ENCODE assay signal across 8 mouse cellular contexts in the genomic region with DNA sequence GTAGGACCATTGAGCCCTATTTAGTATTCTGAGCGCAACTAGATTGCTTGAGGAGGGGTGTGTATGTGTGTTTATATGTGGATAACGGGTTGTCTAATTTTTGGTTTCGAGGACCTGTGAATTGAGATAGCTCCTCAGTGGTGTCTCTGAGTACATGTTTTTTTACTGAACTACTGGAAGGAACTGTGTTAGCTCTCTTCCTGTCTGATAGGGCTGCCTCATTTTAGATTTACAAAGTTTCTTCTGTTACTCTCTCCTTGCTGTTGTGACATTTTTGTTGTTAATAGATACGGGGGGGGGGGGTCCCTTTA. TPM values are rescaled to one million over a fixed set of nuclear protein-coding genes. Genes with fewer than 3 reads are reported as not detected.
A peak's percentile ranks its signal among the peaks of the same experiment; 100 is the strongest.
DNase-seq lines count a peak whose midpoint lies in the region; ATAC-seq and TF ChIP-seq lines count a peak whose summit lies in the region.

No protein-coding gene starts in this region.

- peak overlapping the region; percentile 96 for H3K9ac ChIP-seq in forebrain, embryonic 13.5 days
- H3K9ac ChIP-seq in liver, embryonic 16.5 days (ENCODE audit: low read depth, low read length) = peak overlapping the region; percentile 84

- no peak for DNase-seq in gastrocnemius, adult 2 months
- DNase-seq in gastrocnemius, postnatal 36 days = no peak
- peak; percentile 14 for DNase-seq in CD4-positive helper T cell, adult 2 months (ENCODE audit: low read depth, low spot score)
- DNase-seq in adrenal gland, postnatal 14 days = no peak
- no peak for DNase-seq in left cerebral cortex, adult 11 months (ENCODE audit: low spot score)

- 35% methylated on average over 4 of the region's 4 CpGs for WGBS in forebrain, embryonic 13.5 days
- 13% methylated on average over 4 of the region's 4 CpGs for WGBS in liver, embryonic 16.5 days (ENCODE audit: insufficient replicate concordance)

- intact Hi-C loops in gastrocnemius, adult 2 months (cut with DNase I) = no loop called here
- intact Hi-C loops in gastrocnemius, postnatal 36 days (cut with DNase I) = loop anchor here (10.0 kb wide), 1 partner anchor 119 kb away; no protein-coding TSS in a partner anchor

- peaks cover 24% of the 10 kb centered on the region for H3K36me3 ChIP-seq in forebrain, embryonic 13.5 days (ENCODE audit: poor library complexity, severe bottlenecking)
- peaks cover 28% of the 10 kb centered on the region for H3K36me3 ChIP-seq in liver, embryonic 16.5 days (ENCODE audit: control insufficient read depth, insufficient read depth)

- no peak for TF ChIP-seq CTCF in gastrocnemius, adult 2 months (IDR thresholded peaks at IDR 0.05)

- peak overlapping the region; percentile 96 for H3K27ac ChIP-seq in gastrocnemius, adult 2 months
- H3K27ac ChIP-seq in forebrain, embryonic 13.5 days = no peak overlapping the region
- peak overlapping the region; percentile 88 for H3K27ac ChIP-seq in liver, embryonic 16.5 days (ENCODE audit: low read length)

- no peak for ATAC-seq in forebrain, embryonic 13.5 days
- ATAC-seq in liver, embryonic 16.5 days (ENCODE audit: low read depth) = peak; percentile 34
- ATAC-seq in inflammation-experienced regulatory T-cells, adult 6 months = no peak

- H3K4me2 ChIP-seq in forebrain, embryonic 13.5 days = peak overlapping the region; percentile 95
- peak overlapping the region; percentile 81 for H3K4me2 ChIP-seq in liver, embryonic 16.5 days (ENCODE audit: low read depth, low read length)

- peaks cover 12% of the 10 kb centered on the region for H3K4me1 ChIP-seq in forebrain, embryonic 13.5 days
- peaks cover 6% of the 10 kb centered on the region for H3K4me1 ChIP-seq in liver, embryonic 16.5 days (ENCODE audit: control insufficient read depth, low read depth, low read length)

- H3K27me3 ChIP-seq in forebrain, embryonic 13.5 days = peaks cover 20% of the 10 kb centered on the region
- no peaks in the 10 kb centered on the region for H3K27me3 ChIP-seq in liver, embryonic 16.5 days (ENCODE audit: control insufficient read depth, insufficient read depth, low read depth, low read length)

- peak overlapping the region; percentile 89 for H3K4me3 ChIP-seq in gastrocnemius, adult 2 months
- H3K4me3 ChIP-seq in forebrain, embryonic 13.5 days = peak overlapping the region; percentile 92
- H3K4me3 ChIP-seq in liver, embryonic 16.5 days (ENCODE audit: low read depth, low read length) = peak overlapping the region; percentile 77

- H3K9me3 ChIP-seq in forebrain, embryonic 13.5 days (replicated peaks) = no peaks in the 10 kb centered on the region
- no peaks in the 10 kb centered on the region for H3K9me3 ChIP-seq in liver, embryonic 16.5 days (replicated peaks; ENCODE audit: control insufficient read depth, low read length)

RNA-seq across cellular contexts. Expression of a gene that starts 1.1 kb away (rescaled TPM):
- 100 to 1,000 TPM; 138 to 144 TPM for total RNA-seq in gastrocnemius, adult 2 months (2021)
- 100 to 1,000 TPM; 136 to 140 TPM for total RNA-seq in gastrocnemius, postnatal 36 days (2021)
- 336 and 349 TPM in 2 replicates for polyA plus RNA-seq in forebrain, embryonic 13.5 days (2015; fragmentation: Nextera tagmentation; extraction: Ambion mirVana)
- 156 and 164 TPM in 2 replicates for polyA plus RNA-seq in liver, embryonic 16.5 days (2015; fragmentation: Nextera tagmentation; extraction: Ambion mirVana)
- 129 and 138 TPM in 2 replicates for total RNA-seq in adrenal gland, postnatal 14 days (2021)
- polyA plus RNA-seq in inflammation-experienced regulatory T-cells, adult 6 months (2017; shearing (Covaris generic)) = 100 to 1,000 TPM in 1 of 3 experiments, 10 to 100 TPM in 2; 83.4 to 108 (median 89.5) TPM

RNA-seq across cellular contexts. Expression of a gene that starts 42.4 kb away (rescaled TPM):
- total RNA-seq in gastrocnemius, adult 2 months (2021) = not detected
- not detected for total RNA-seq in gastrocnemius, postnatal 36 days (2021)
- 0.20 and 0.36 TPM in 2 replicates for polyA plus RNA-seq in forebrain, embryonic 13.5 days (2015; fragmentation: Nextera tagmentation; extraction: Ambion mirVana)
- polyA plus RNA-seq in liver, embryonic 16.5 days (2015; fragmentation: Nextera tagmentation; extraction: Ambion mirVana) = 1.2 TPM in 1 of 2 replicates, not detected in the other
- total RNA-seq in adrenal gland, postnatal 14 days (2021) = not detected in 2 replicates
- 1 to 10 TPM in 1 of 3 experiments, under 1 TPM in 1, not detected in 1; 0.40 to 1.1 TPM for polyA plus RNA-seq in inflammation-experienced regulatory T-cells, adult 6 months (2017; shearing (Covaris generic))

RNA-seq across cellular contexts. Expression of a gene that starts 45.2 kb away (rescaled TPM):
- total RNA-seq in gastrocnemius, adult 2 months (2021) = not detected
- total RNA-seq in gastrocnemius, postnatal 36 days (2021) = not detected
- polyA plus RNA-seq in forebrain, embryonic 13.5 days (2015; fragmentation: Nextera tagmentation; extraction: Ambion mirVana) = not detected in 2 replicates
- not detected in 2 replicates for polyA plus RNA-seq in liver, embryonic 16.5 days (2015; fragmentation: Nextera tagmentation; extraction: Ambion mirVana)
- total RNA-seq in adrenal gland, postnatal 14 days (2021) = not detected in 2 replicates
- polyA plus RNA-seq in inflammation-experienced regulatory T-cells, adult 6 months (2017; shearing (Covaris generic)) = not detected
